Mouse (Mus musculus) megakaryocyte, embryonic 14.5 days (primary cell): ENCODE measurements at regions not wholly inside any gene's neighbourhood (a gene's known extent, or its start where the extent isn't known, plus 50 kb on each side); places are given as distances from the start of the nearest gene placed in this dataset.

Experiments
- FLI1 ChIP-seq: IDR thresholded peaks from 2 replicates; pipeline ENCODE4 v1.6.1; 2012; ENCODE audit warnings: low read length, inconsistent platforms, mixed read lengths
- GATA1 ChIP-seq: IDR thresholded peaks from 3 replicates; pipeline ENCODE4 v1.6.1; 2012; ENCODE audit warnings: mixed read lengths, low read length, inconsistent platforms, borderline replicate concordance

DNA sequence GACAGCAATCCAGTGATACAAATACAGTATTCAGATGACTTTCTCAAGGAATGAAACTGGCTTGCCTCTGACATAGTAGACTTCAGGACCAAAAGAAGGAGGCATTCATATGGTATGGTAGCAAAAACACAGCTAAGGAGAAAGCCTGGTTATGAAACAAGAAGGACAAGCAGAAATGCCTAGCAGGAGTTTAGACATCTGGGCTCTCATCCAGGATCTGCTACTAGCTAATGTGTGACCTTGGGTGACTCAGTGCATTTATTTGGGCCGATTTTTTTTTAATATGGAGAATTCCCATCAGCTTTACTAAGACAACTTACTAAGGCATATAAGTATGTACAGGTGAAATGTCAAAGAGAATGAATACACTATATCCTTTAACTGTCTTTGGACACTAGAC, 64.5 kb upstream of the Arhgap5 start:
- TF ChIP-seq GATA1 (no peak), FLI1 (no peak)
